Mouse (Mus musculus) heart, embryonic 11.5 days (tissue): ENCODE results near the gene C2cd4d. TPM values are rescaled to one million over a fixed set of nuclear protein-coding genes. Genes with fewer than 3 reads are reported as not detected.

Experiments
- ATAC-seq: fragments of 200-750 bp; cut with Nextera tagmentation; replicated peaks from 2 replicates; pipeline ENCODE4 v1.8.0; 2017; ENCODE audit warnings: moderate library complexity; ENCODE audit not compliant: insufficient number of reproducible peaks, low FRiP score, low TSS enrichment
- H3K27ac ChIP-seq: fragments of 300-500 bp; sonication (generic); 2 replicates; pipeline ENCODE4 v1.5.1; 2014; ENCODE audit warnings: mild to moderate bottlenecking, low read depth, low read length
- H3K27me3 ChIP-seq: fragments of 300-500 bp; sonication (generic); 2 replicates; pipeline ENCODE4 v1.6.1; 2014; ENCODE audit warnings: mild to moderate bottlenecking, low read length, mixed read lengths; ENCODE audit not compliant: control insufficient read depth, insufficient read depth
- H3K36me3 ChIP-seq: fragments of 300-500 bp; sonication (generic); 2 replicates; pipeline ENCODE4 v1.6.1; 2014; ENCODE audit warnings: mild to moderate bottlenecking, low read length, moderate library complexity, mixed read lengths; ENCODE audit not compliant: control insufficient read depth, insufficient read depth
- H3K4me1 ChIP-seq: fragments of 300-500 bp; sonication (generic); 2 replicates; pipeline ENCODE4 v1.6.1; 2014; ENCODE audit warnings: low read length; ENCODE audit not compliant: control insufficient read depth, insufficient read depth
- H3K4me2 ChIP-seq: fragments of 300-500 bp; sonication (generic); 2 replicates; pipeline ENCODE4 v1.6.1; 2014; ENCODE audit warnings: mild to moderate bottlenecking, moderate library complexity
- H3K4me3 ChIP-seq: fragments of 300-500 bp; sonication (generic); 2 replicates; pipeline ENCODE4 v1.5.1; 2014; ENCODE audit warnings: low read depth, low read length
- H3K9ac ChIP-seq: fragments of 300-500 bp; sonication (generic); 2 replicates; pipeline ENCODE4 v1.6.1; 2014; ENCODE audit warnings: mild to moderate bottlenecking, low read depth, low read length, moderate library complexity
- H3K9me3 ChIP-seq: fragments of 300-500 bp; sonication (generic); replicated peaks from 2 replicates; pipeline ENCODE4 v1.6.1; 2016; ENCODE audit warnings: low read length; ENCODE audit not compliant: control insufficient read depth
- WGBS: fragments of 180-500 bp; shearing (Covaris S2); extraction: QIAGEN DNeasy Blood & Tissue Kit; methylation state at CpG from one replicate; pipeline ENCODE4 v1.1.7; 2014; ENCODE audit not compliant: insufficient replicate concordance; 5-methylcytosine and 5-hydroxymethylcytosine counted together
- polyA plus RNA-seq: library from polyadenylated mRNA; unstranded; fragments of >200 nt; fragmentation: Nextera tagmentation; extraction: Ambion mirVana; gene quantifications from 2 replicates; pipeline ENCODE4 v1.2.1, GENCODE M21; 2014

The C2cd4d gene
- polyA plus RNA-seq, 1 experiment from 2014 or later: 0.89 TPM

- peaks cover 18% of the 10 kb centered on the region for H3K27me3 ChIP-seq
- no peak overlapping the region for H3K27ac ChIP-seq
- peaks cover 12% of the 10 kb centered on the region for H3K4me1 ChIP-seq
- no peaks in the 10 kb centered on the region for H3K9me3 ChIP-seq
- peak overlapping the region; percentile 56 for H3K4me2 ChIP-seq
- peak overlapping the region; percentile 11; the same call in 1 of the 2 replicates for H3K4me3 ChIP-seq
- H3K9ac ChIP-seq: 0 out of 2 replicates have a peak overlapping the region, but pooled peaks have one; percentile 49
- H3K36me3 ChIP-seq: no peaks in the 10 kb centered on the region
- WGBS: 3% methylated on average over 3 of the region's 3 CpGs
- ATAC-seq: no peak
Measured at GRCm38 (mm10) chr3:94372038-94372437, 9.8 kb downstream of the C2cd4d start.

DNA sequence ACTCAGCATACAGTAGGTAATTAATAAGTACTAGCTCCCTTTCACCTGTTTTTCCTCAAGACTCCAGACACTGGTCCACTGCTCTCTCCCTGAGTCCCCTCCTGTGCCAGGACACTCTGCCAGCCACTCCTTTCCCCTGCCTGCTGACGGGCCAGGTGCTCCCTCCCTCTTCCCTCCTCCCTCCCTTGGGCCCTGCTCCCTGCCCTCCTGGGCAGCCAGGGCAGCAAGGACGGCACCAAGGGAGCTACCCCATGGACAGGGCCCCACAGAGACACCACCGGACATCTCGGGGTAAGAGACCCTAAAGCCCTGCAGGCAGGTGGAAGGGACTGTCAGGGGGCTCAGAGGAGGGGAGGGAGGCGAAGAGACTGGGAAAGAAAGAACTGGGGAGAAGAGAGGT lies 10.4 kb downstream of the C2cd4d start, which contains the start of gene Rorc:
Rorc (plus strand) TSS at position 154 of the 400 bp plus-strand sequence.
- H3K4me1 ChIP-seq: peaks cover 12% of the 10 kb centered on the region
- WGBS: 7% methylated on average over 5 of the region's 5 CpGs
- H3K4me3 ChIP-seq: peak within 1 kb of the TSS; percentile 23
- no peak within 1 kb of the TSS for H3K27ac ChIP-seq
- no peak for ATAC-seq
- H3K4me2 ChIP-seq: peak within 1 kb of the TSS; percentile 61
- peaks cover 18% of the 10 kb centered on the region for H3K27me3 ChIP-seq
- peak within 1 kb of the TSS; percentile 49; the same call in 1 of the 2 replicates for H3K9ac ChIP-seq
- H3K36me3 ChIP-seq: no peaks in the 10 kb centered on the region
- H3K9me3 ChIP-seq: no peaks in the 10 kb centered on the region

DNA sequence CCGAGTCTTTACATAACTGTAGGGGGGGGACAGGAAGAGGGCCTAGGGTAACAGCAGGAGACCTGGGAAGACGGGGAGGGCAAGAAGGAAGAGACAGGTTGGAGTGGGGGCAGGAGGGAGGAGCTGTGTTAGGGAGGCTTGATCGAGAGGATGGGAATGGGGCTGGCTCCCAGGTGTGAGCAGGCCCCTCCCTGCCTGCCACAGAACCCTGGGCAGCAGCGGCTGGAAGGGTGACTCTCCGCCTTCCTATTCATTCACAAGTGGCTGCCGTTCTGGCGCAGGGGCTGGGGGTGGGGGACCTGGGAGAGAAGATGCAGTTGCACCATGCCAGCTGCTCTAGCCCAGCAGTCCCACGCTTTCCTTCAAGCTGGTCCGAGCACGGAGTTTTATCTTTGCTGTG lies 10.9 kb downstream of the C2cd4d start:
- 4% methylated on average over 10 of the region's 10 CpGs for WGBS
- H3K4me3 ChIP-seq: peak overlapping the region; percentile 23; the same call in 1 of the 2 replicates
- H3K4me2 ChIP-seq: peak overlapping the region; percentile 61
- H3K9ac ChIP-seq: no peak overlapping the region
- peaks cover 12% of the 10 kb centered on the region for H3K4me1 ChIP-seq
- no peaks in the 10 kb centered on the region for H3K36me3 ChIP-seq
- H3K9me3 ChIP-seq: no peaks in the 10 kb centered on the region
- H3K27me3 ChIP-seq: peaks cover 18% of the 10 kb centered on the region
- no peak for ATAC-seq
- H3K27ac ChIP-seq: no peak overlapping the region

GRCm38 (mm10) chr3:94373597-94374011 lies 11.4 kb downstream of the C2cd4d start:
- no peak for ATAC-seq
- Histone ChIP-seq H3K27me3 (peaks cover 18% of the 10 kb centered on the region), H3K36me3 (no peaks in the 10 kb centered on the region), H3K9ac (no peak overlapping the region), H3K4me3 (peak overlapping the region; percentile 23), H3K27ac (no peak overlapping the region), H3K4me1 (peaks cover 12% of the 10 kb centered on the region), H3K9me3 (no peaks in the 10 kb centered on the region), H3K4me2 (peak overlapping the region; percentile 61)
- WGBS: 1% methylated on average over 5 of the region's 5 CpGs

GRCm38 (mm10) chr3:94374636-94375035 lies 12.4 kb downstream of the C2cd4d start:
- Histone ChIP-seq H3K4me3 (no peak overlapping the region), H3K9me3 (no peaks in the 10 kb centered on the region), H3K9ac (no peak overlapping the region), H3K4me2 (no peak overlapping the region), H3K4me1 (peaks cover 12% of the 10 kb centered on the region), H3K27ac (no peak overlapping the region), H3K27me3 (peaks cover 18% of the 10 kb centered on the region), H3K36me3 (no peaks in the 10 kb centered on the region)
- no peak for ATAC-seq

DNA sequence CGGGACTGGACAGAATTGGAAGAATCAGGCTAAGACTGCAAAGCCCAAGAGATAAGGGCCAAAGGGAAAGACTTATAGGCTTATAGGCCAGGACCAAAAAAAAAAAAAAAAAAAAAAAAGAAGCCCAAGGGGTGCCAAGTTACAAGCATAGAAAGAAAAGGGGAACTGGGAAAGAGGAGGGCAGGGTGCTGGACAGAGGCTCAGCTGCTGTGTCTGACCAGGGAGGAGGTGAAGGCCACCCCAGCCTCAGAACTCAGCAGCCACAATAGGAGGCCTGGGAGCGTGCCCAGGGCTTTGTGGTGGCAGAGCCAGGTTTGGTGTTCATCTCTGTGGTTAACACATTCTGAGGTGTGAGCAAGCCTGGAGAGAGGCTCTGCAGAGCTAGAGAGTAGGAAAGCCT lies 12.9 kb downstream of the C2cd4d start:
- H3K4me1 ChIP-seq: peaks cover 12% of the 10 kb centered on the region
- H3K9ac ChIP-seq: no peak overlapping the region
- no peak overlapping the region for H3K4me2 ChIP-seq
- H3K36me3 ChIP-seq: no peaks in the 10 kb centered on the region
- no peak for ATAC-seq
- no peaks in the 10 kb centered on the region for H3K9me3 ChIP-seq
- WGBS: 69% methylated on average over 2 of the region's 2 CpGs
- no peak overlapping the region for H3K4me3 ChIP-seq
- peaks cover 18% of the 10 kb centered on the region for H3K27me3 ChIP-seq
- H3K27ac ChIP-seq: no peak overlapping the region

DNA sequence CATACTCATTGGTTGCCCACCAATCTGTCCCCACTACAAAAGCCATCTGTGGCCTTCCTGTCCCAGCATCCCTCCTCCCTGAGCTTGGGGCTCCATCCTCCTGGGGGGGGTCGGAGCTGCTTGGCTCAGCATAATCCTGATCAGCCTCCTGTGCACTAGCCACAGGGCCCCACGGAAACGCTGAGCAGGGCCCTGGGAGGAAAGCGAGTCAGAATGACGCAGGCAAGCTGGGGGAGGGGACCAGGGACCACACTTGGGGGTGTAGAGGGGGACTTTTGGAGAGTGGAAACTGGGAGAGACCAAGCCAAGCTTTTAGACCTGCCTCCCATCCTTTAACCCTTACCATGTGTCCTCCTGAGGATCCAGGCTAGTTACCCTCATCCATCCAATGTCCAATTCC lies 13.6 kb downstream of the C2cd4d start:
- 48% methylated on average over 5 of the region's 5 CpGs for WGBS
- Histone ChIP-seq H3K4me2 (no peak overlapping the region), H3K27me3 (peaks cover 18% of the 10 kb centered on the region)

GRCm38 (mm10) chr3:94377028-94377923 lies 15.0 kb downstream of the C2cd4d start:
- Histone ChIP-seq H3K4me1 (peaks cover 9% of the 10 kb centered on the region), H3K4me2 (no peak overlapping the region), H3K4me3 (no peak overlapping the region), H3K27me3 (peaks cover 18% of the 10 kb centered on the region), H3K36me3 (no peaks in the 10 kb centered on the region), H3K9me3 (no peaks in the 10 kb centered on the region), H3K27ac (no peak overlapping the region), H3K9ac (no peak overlapping the region)
- WGBS: 6% methylated on average over 13 of the region's 13 CpGs
- no peak for ATAC-seq

More for the DNA sequence above, 13.6 kb downstream of the C2cd4d start:
- no peaks in the 10 kb centered on the region for H3K36me3 ChIP-seq
- no peak overlapping the region for H3K9ac ChIP-seq
- no peaks in the 10 kb centered on the region for H3K9me3 ChIP-seq
- ATAC-seq: no peak
- peaks cover 12% of the 10 kb centered on the region for H3K4me1 ChIP-seq
- H3K4me3 ChIP-seq: no peak overlapping the region
- H3K27ac ChIP-seq: no peak overlapping the region
